Mouse (Mus musculus) hindbrain, embryonic 14.5 days (tissue): ENCODE data around the gene Fhl1. TPM values are rescaled to one million over a fixed set of nuclear protein-coding genes. Genes with fewer than 3 reads are reported as not detected.

Experiments used
- ATAC-seq: fragments of 200-750 bp; cut with Nextera tagmentation; 2 replicates; pipeline ENCODE4 v1.8.0; 2017; ENCODE audit warnings: moderate number of reproducible peaks, mild to moderate bottlenecking, moderate TSS enrichment, moderate library complexity; ENCODE audit not compliant: low FRiP score
- DNase-seq: peaks from one replicate; pipeline ENCODE4 v3.0.0-alpha.2; 2015; ENCODE audit warnings: low spot score
- H3K27ac ChIP-seq: fragments of 300-500 bp; sonication (generic); 2 replicates; pipeline ENCODE4 v1.5.1; 2014; ENCODE audit warnings: mild to moderate bottlenecking, moderate library complexity
- H3K27me3 ChIP-seq: fragments of 300-500 bp; sonication (generic); 2 replicates; pipeline ENCODE4 v1.6.1; 2014; ENCODE audit warnings: mild to moderate bottlenecking, low read length, mixed read lengths; ENCODE audit not compliant: control insufficient read depth, insufficient read depth
- H3K36me3 ChIP-seq: fragments of 300-500 bp; sonication (generic); replicated peaks from 2 replicates; pipeline ENCODE4 v1.6.1; 2014; ENCODE audit not compliant: control insufficient read depth, insufficient read depth
- H3K4me1 ChIP-seq: fragments of 300-500 bp; sonication (generic); replicated peaks from 2 replicates; pipeline ENCODE4 v1.6.1; 2014; ENCODE audit warnings: antibody characterized with exemption, low read length, mixed read lengths; ENCODE audit not compliant: control insufficient read depth, insufficient read depth
- H3K4me2 ChIP-seq: fragments of 300-500 bp; sonication (generic); replicated peaks from 2 replicates; pipeline ENCODE4 v1.6.1; 2014; ENCODE audit warnings: mild to moderate bottlenecking, moderate library complexity
- H3K4me3 ChIP-seq: fragments of 300-500 bp; sonication (generic); replicated peaks from 2 replicates; pipeline ENCODE4 v1.5.1; 2014; ENCODE audit warnings: mild to moderate bottlenecking, low read length
- H3K9ac ChIP-seq: fragments of 300-500 bp; sonication (generic); 2 replicates; pipeline ENCODE4 v1.6.1; 2014
- H3K9me3 ChIP-seq: fragments of 300-500 bp; sonication (generic); 2 replicates; pipeline ENCODE4 v1.6.1; 2016; ENCODE audit warnings: low read length; ENCODE audit not compliant: control insufficient read depth
- WGBS: fragments of 180-500 bp; shearing (Covaris S2); extraction: QIAGEN DNeasy Blood & Tissue Kit; methylation state at CpG from one replicate; pipeline ENCODE4 v1.1.7; 2014; 5-methylcytosine and 5-hydroxymethylcytosine counted together
- polyA plus RNA-seq: library from polyadenylated mRNA; unstranded; fragments of >200 nt; fragmentation: Nextera tagmentation; extraction: Ambion mirVana; gene quantifications from 2 replicates; pipeline ENCODE4 v1.2.1, GENCODE M21; 2014

The Fhl1 gene
- polyA plus RNA-seq, 1 experiment from 2014 or later, result 192 TPM

DNA sequence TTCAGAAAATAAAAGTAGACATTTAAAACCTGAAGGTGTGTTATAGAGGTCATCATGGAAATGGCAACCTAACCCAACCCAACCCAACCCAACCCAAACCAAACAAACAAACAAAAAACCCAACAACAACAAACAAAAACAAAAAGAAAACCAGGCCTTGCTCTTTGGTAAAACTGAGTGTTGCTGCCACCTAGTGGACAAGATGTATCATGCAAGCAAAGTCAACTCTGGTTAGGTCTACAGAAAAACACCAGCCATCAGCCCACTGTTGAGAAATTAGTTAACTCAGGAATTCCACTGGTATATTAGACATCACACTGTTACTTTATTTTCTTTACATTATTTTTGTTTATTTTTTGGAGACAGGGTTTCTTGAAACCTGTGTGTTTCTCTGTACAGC lies 107.8 kb downstream of the Fhl1 start:
- peak; percentile 65 for DNase-seq
- ATAC-seq, result no peak
- no peak overlapping the region for H3K9ac ChIP-seq
- H3K4me2 ChIP-seq, result no peak overlapping the region
- no peak overlapping the region for H3K27ac ChIP-seq
- no peaks in the 10 kb centered on the region for H3K36me3 ChIP-seq
- no peaks in the 10 kb centered on the region for H3K27me3 ChIP-seq
- no peaks in the 10 kb centered on the region for H3K4me1 ChIP-seq
- H3K4me3 ChIP-seq, result no peak overlapping the region
- no peaks in the 10 kb centered on the region for H3K9me3 ChIP-seq

DNA sequence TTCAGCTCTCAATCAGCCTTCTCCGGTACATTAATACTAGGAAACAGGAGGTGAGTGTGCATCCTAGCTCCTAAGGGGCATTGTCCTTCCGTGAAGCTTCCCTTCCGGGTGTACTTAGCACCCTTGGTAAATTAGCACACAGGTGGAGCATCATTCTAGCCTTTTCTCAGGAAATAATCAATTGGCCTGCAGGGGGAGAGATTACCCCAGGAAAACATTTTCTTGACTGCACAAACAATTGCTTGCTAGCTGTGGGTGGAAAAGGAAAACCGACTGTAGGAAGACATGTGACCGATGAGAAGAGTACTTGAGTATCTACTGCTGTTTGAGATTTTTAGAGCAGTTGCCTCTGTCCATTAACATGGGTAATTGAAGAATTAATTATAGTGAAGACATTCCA lies 109.7 kb downstream of the Fhl1 start:
- no peak for DNase-seq
- Histone ChIP-seq H3K36me3 (no peaks in the 10 kb centered on the region), H3K4me2 (no peak overlapping the region), H3K27me3 (no peaks in the 10 kb centered on the region), H3K4me3 (no peak overlapping the region), H3K4me1 (no peaks in the 10 kb centered on the region), H3K27ac (no peak overlapping the region), H3K9ac (no peak overlapping the region), H3K9me3 (no peaks in the 10 kb centered on the region)
- WGBS, result 76% methylated on average over 5 of the region's 5 CpGs
- no peak for ATAC-seq

Other genes with a start within 250 kb of the Fhl1 start
- gene Gm10477, start 207.0 kb upstream of the Fhl1 start, polyA plus RNA-seq, result not detected in 2 replicates
- not detected in 2 replicates for gene Gm648, start 182.2 kb upstream of the Fhl1 start, polyA plus RNA-seq
- gene Mmgt1, start 133.7 kb upstream of the Fhl1 start, polyA plus RNA-seq, result 63.8 and 64.5 TPM in 2 replicates
- 53.3 and 69.0 TPM in 2 replicates for gene Slc9a6, start 122.0 kb upstream of the Fhl1 start, polyA plus RNA-seq
- 0.60 and 0.72 TPM in 2 replicates for gene Map7d3, start 90.5 kb downstream of the Fhl1 start, polyA plus RNA-seq
- not detected in 2 replicates for gene Adgrg4, start 138.4 kb downstream of the Fhl1 start, polyA plus RNA-seq